In the genomic region with DNA sequence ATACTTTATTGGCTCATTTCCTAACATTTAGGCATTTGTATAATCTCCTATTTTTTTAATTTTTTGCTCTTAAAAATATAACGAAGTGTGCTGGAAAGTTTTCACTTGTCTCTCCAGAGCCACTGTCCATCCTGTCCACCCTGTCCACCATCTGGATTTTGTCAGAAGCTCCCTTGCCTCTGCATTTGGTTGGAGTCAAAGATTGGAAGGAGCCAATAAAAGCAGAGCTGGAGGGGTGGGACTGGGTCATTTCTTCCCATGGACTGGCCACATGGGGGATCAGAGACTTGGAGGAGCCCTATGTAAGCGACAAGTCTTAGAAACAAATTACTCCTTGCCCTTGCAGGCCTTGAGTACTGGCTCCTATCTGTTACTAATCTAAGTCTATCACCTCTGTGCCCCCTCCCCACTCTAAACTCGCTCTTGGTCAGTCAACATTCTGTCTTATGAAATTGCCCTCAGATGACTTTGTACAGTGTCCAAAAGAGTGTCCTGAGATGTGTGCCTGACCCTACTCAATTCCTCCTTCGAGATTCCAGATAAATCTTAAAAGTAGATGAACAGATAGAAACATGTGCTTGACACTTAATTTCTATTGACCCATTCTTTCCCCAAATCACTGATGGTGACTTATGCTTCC, we compare ENCODE assay signal across 23 mouse cellular contexts.
DNase-seq lines count a peak whose midpoint lies in the region; ATAC-seq and TF ChIP-seq lines count a peak whose summit lies in the region.
"Had no signal": no experiment of that assay in that cellular context is flagged by ENCODE, and none has a peak within 500 bp of the region (broad histone marks: within the 10 kb centered on the region; RNA-seq: fewer than 3 reads in every experiment).

No protein-coding gene starts in this region.

- H3K4me2 ChIP-seq in heart, embryonic 12.5 days = no peak overlapping the region
- H3K4me2 ChIP-seq in kidney, postnatal 0 days (ENCODE audit: low read length) = no peak overlapping the region
- H3K4me2 ChIP-seq in lung, postnatal 0 days (replicated peaks; ENCODE audit: low read depth, low read length) = no peak overlapping the region
- H3K4me2 ChIP-seq: hindbrain, embryonic 15.5 days had no signal

- no peak for ATAC-seq in heart, embryonic 12.5 days (ENCODE audit: insufficient number of reproducible peaks, low FRiP score)
- no peak for ATAC-seq in kidney, postnatal 0 days (replicated peaks; ENCODE audit: low FRiP score, low read depth)
- peak; percentile 96 for ATAC-seq in lung, postnatal 0 days
- ATAC-seq in monocyte, adult 5-6 weeks (replicated peaks; ENCODE audit: insufficient number of reproducible peaks, low FRiP score, low TSS enrichment, poor library complexity, severe bottlenecking) = no peak
- ATAC-seq: activated CD4-positive, CD25-positive, alpha-beta regulatory T cell, adult 4 months; forebrain, postnatal 0 days; intestine, embryonic 16.5 days had no signal

- H3K4me3 ChIP-seq in heart, embryonic 12.5 days = no peak overlapping the region
- H3K4me3 ChIP-seq in kidney, postnatal 0 days (replicated peaks; ENCODE audit: low read depth, low read length) = no peak overlapping the region
- H3K4me3 ChIP-seq in lung, postnatal 0 days (ENCODE audit: low read depth, low read length) = no peak overlapping the region
- H3K4me3 ChIP-seq: hindbrain, embryonic 15.5 days; layer of hippocampus, adult 2 months had no signal

- no peaks in the 10 kb centered on the region for H3K4me1 ChIP-seq in heart, embryonic 12.5 days (replicated peaks)
- H3K4me1 ChIP-seq in kidney, postnatal 0 days (replicated peaks; ENCODE audit: insufficient read depth, low read length) = no peaks in the 10 kb centered on the region
- no peaks in the 10 kb centered on the region for H3K4me1 ChIP-seq in lung, postnatal 0 days (ENCODE audit: insufficient read depth, low read depth, low read length)
- H3K4me1 ChIP-seq: hindbrain, embryonic 15.5 days had no signal

- DNase-seq in heart, adult 18-20 months = peak; percentile 31 to 37
- DNase-seq in heart, adult 9 months (ENCODE audit: low spot score in 2 of 2) = peak; percentile 30 to 31
- DNase-seq in kidney, postnatal 0 days (ENCODE audit: low spot score) = peak; percentile 48
- DNase-seq in lung, postnatal 0 days (ENCODE audit: low spot score) = peak; percentile 93
- no peak for DNase-seq in natural killer cell, adult 2 months (ENCODE audit: low spot score in 2 of 2)
- DNase-seq in ovary, postnatal 10 days (ENCODE audit: low spot score) = no peak
- DNase-seq: adrenal gland, postnatal 14 days; cerebellum, adult 11-12 months; cerebellum, postnatal 25 days; embryo, embryonic 11 days; forebrain, postnatal 0 days; midbrain, embryonic 14.5 days; retina, postnatal 1 day; right cerebral cortex, postnatal 4 days; thymus, adult 2 months had no signal

- peaks cover 9% of the 10 kb centered on the region; the same call in 1 of the 2 replicates for H3K9me3 ChIP-seq in heart, embryonic 12.5 days (replicated peaks)
- H3K9me3 ChIP-seq in kidney, postnatal 0 days (replicated peaks; ENCODE audit: low read length) = no peaks in the 10 kb centered on the region
- H3K9me3 ChIP-seq in lung, postnatal 0 days (ENCODE audit: low read length) = no peaks in the 10 kb centered on the region
- H3K9me3 ChIP-seq: hindbrain, embryonic 15.5 days had no signal

- H3K27me3 ChIP-seq in heart, embryonic 12.5 days (replicated peaks) = no peaks in the 10 kb centered on the region
- H3K27me3 ChIP-seq in kidney, postnatal 0 days (ENCODE audit: insufficient read depth, low read length) = no peaks in the 10 kb centered on the region
- H3K27me3 ChIP-seq in lung, postnatal 0 days (replicated peaks; ENCODE audit: insufficient read depth, low read length) = no peaks in the 10 kb centered on the region
- H3K27me3 ChIP-seq: hindbrain, embryonic 15.5 days had no signal

- H3K36me3 ChIP-seq in heart, embryonic 12.5 days = no peaks in the 10 kb centered on the region
- no peaks in the 10 kb centered on the region for H3K36me3 ChIP-seq in kidney, postnatal 0 days (ENCODE audit: insufficient read depth, low read length)
- H3K36me3 ChIP-seq in lung, postnatal 0 days (ENCODE audit: insufficient read depth, low read length) = no peaks in the 10 kb centered on the region
- H3K36me3 ChIP-seq: G1E; hindbrain, embryonic 15.5 days had no signal

- no peak overlapping the region for H3K9ac ChIP-seq in heart, embryonic 12.5 days
- H3K9ac ChIP-seq in kidney, postnatal 0 days (ENCODE audit: low read depth, low read length) = no peak overlapping the region
- no peak overlapping the region for H3K9ac ChIP-seq in lung, postnatal 0 days (replicated peaks; ENCODE audit: low read depth)
- H3K9ac ChIP-seq: forebrain, postnatal 0 days; hindbrain, embryonic 15.5 days; liver, embryonic 14.5 days had no signal

- 0 out of 2 replicates have a peak, but pooled peaks have one; percentile 28 for TF ChIP-seq EP300 in lung, postnatal 0 days (IDR thresholded peaks at IDR 0.05)

- WGBS in heart, embryonic 12.5 days = 73% methylated on average over 4 of the region's 4 CpGs
- 71% methylated on average over 4 of the region's 4 CpGs for WGBS in kidney, postnatal 0 days
- WGBS in lung, postnatal 0 days = 52% methylated on average over 4 of the region's 4 CpGs

- TF ChIP-seq CTCF in kidney, postnatal 0 days (IDR thresholded peaks at IDR 0.05; ENCODE audit: low read depth) = no peak
- TF ChIP-seq CTCF in lung, postnatal 0 days (IDR thresholded peaks at IDR 0.05) = 0 out of 2 replicates have a peak, but pooled peaks have one; percentile 5

- H3K27ac ChIP-seq in heart, embryonic 12.5 days (ENCODE audit: poor library complexity, severe bottlenecking) = no peak overlapping the region
- no peak overlapping the region for H3K27ac ChIP-seq in kidney, postnatal 0 days
- peak overlapping the region; percentile 64; the same call in 1 of the 2 replicates for H3K27ac ChIP-seq in lung, postnatal 0 days (ENCODE audit: low read length)
- H3K27ac ChIP-seq: hindbrain, embryonic 15.5 days; layer of hippocampus, adult 2 months; liver, embryonic 14.5 days had no signal

Comparison
In these comparisons a context has a peak if more than half of its experiments do, and no peak if none do; other contexts are left out.
1. DNase-seq: peak in heart, adult 18-20 months (2 of 2), heart, adult 9 months (2 of 2), kidney, postnatal 0 days (single experiment) and lung, postnatal 0 days (single experiment); none in natural killer cell, adult 2 months (0 of 2) and ovary, postnatal 10 days (single experiment).